Mouse (Mus musculus) MEL (cell line): ENCODE data around the gene Prkar1a. TPM values are rescaled to one million over a fixed set of nuclear protein-coding genes. Genes with fewer than 3 reads are reported as not detected.

ENCODE experiments used
- DNase-seq: peaks from one replicate; pipeline ENCODE4 v3.0.0; 2011; ENCODE audit warnings: low read depth, low spot score
- H3K27ac ChIP-seq: 2 replicates; pipeline ENCODE4 v1.5.1; 2012; ENCODE audit warnings: low read depth, mild to moderate bottlenecking, control low read depth, low read length, moderate library complexity; ENCODE audit not compliant: control insufficient read depth
- H3K27me3 ChIP-seq, 2 experiments: fragments of 150-350 bp in 1 of 2; sonication (generic) in 1 of 2; 2 replicates each; pipeline ENCODE4 v1.6.1; 2012; ENCODE audit warnings: low read length in 2 of 2, mild to moderate bottlenecking in 2 of 2, improper control_type of control experiment in 1 of 2, moderate library complexity in 1 of 2; ENCODE audit not compliant: insufficient read depth in 2 of 2, control insufficient read depth in 1 of 2
- H3K36me3 ChIP-seq, 2 experiments: 2 replicates each; pipeline ENCODE4 v1.6.1; 2012 to 2014; ENCODE audit warnings: low read length in 2 of 2, improper control_type of control experiment in 1 of 2, inconsistent platforms in 1 of 2, mild to moderate bottlenecking in 1 of 2; ENCODE audit not compliant: insufficient read depth in 2 of 2, control insufficient read depth in 1 of 2
- H3K4me1 ChIP-seq, 2 experiments: fragments of 150-350 bp in 1 of 2; sonication (generic) in 1 of 2; 2 replicates each; pipeline ENCODE4 v1.6.1; 2012; ENCODE audit warnings: low read length in 2 of 2, improper control_type of control experiment in 1 of 2, mild to moderate bottlenecking in 1 of 2; ENCODE audit not compliant: insufficient read depth in 2 of 2, control insufficient read depth in 1 of 2
- H3K4me3 ChIP-seq, 2 experiments: fragments of 150-350 bp in 1 of 2; sonication (generic) in 1 of 2; 2 replicates each; pipeline ENCODE4 v1.5.1; 2012; ENCODE audit warnings: low read depth in 2 of 2, low read length in 2 of 2, mild to moderate bottlenecking in 2 of 2, moderate library complexity in 2 of 2, control low read depth in 1 of 2, improper control_type of control experiment in 1 of 2; ENCODE audit not compliant: control insufficient read depth in 1 of 2, insufficient read depth in 1 of 2
- H3K79me2 ChIP-seq: 2 replicates; pipeline ENCODE4 v1.6.1; 2012; ENCODE audit warnings: mild to moderate bottlenecking, low read length, moderate library complexity; ENCODE audit not compliant: control insufficient read depth, poor library complexity, insufficient read depth
- H3K9ac ChIP-seq: 2 replicates; pipeline ENCODE4 v1.6.1; 2012; ENCODE audit warnings: low read depth, mild to moderate bottlenecking, control low read depth, low read length, moderate library complexity; ENCODE audit not compliant: control insufficient read depth, poor library complexity, severe bottlenecking
- H3K9me3 ChIP-seq: fragments of 150-350 bp; sonication (generic); replicated peaks from 2 replicates; pipeline ENCODE4 v1.6.1; 2012; ENCODE audit warnings: mild to moderate bottlenecking, low read length, improper control_type of control experiment, moderate library complexity; ENCODE audit not compliant: insufficient read depth
- BHLHE40 ChIP-seq: IDR thresholded peaks from 2 replicates; pipeline ENCODE4 v1.6.1; 2012; ENCODE audit warnings: low read depth, mild to moderate bottlenecking, inconsistent platforms, low read length, improper control_type of control experiment, borderline replicate concordance
- CHD1 ChIP-seq: IDR thresholded peaks from 2 replicates; pipeline ENCODE4 v1.6.1; 2012; ENCODE audit warnings: low read depth, mild to moderate bottlenecking, inconsistent platforms, low read length, improper control_type of control experiment
- CHD2 ChIP-seq: IDR thresholded peaks from 2 replicates; pipeline ENCODE4 v1.6.1; 2011; ENCODE audit warnings: low read length, improper control_type of control experiment
- CTCF ChIP-seq, 3 experiments: IDR thresholded peaks in 2 of 3; conservative IDR thresholded peaks in 1 of 3; 2 replicates each; pipeline ENCODE4 v1.5.1; 2011 to 2012; ENCODE audit warnings: low read length in 3 of 3, low read depth in 2 of 3, mild to moderate bottlenecking in 2 of 3, improper control_type of control experiment in 1 of 3, inconsistent platforms in 1 of 3, mixed read lengths in 1 of 3, moderate library complexity in 1 of 3; ENCODE audit not compliant: control insufficient read depth in 1 of 3, insufficient read depth in 1 of 3, poor library complexity in 1 of 3, severe bottlenecking in 1 of 3
- E2F4 ChIP-seq: IDR thresholded peaks from 2 replicates; pipeline ENCODE4 v1.6.1; 2011; ENCODE audit warnings: low read depth, low read length, improper control_type of control experiment, borderline replicate concordance
- ELF1 ChIP-seq: IDR thresholded peaks from 2 replicates; pipeline ENCODE4 v1.6.1; 2014; ENCODE audit warnings: low read depth, mild to moderate bottlenecking, inconsistent platforms, low read length, improper control_type of control experiment, moderate library complexity
- EP300 ChIP-seq, 2 experiments: IDR thresholded peaks; 2 replicates each; pipeline ENCODE4 v1.6.1; 2011; ENCODE audit warnings: improper control_type of control experiment in 2 of 2, low read length in 2 of 2, low read depth in 1 of 2, mild to moderate bottlenecking in 1 of 2
- ETS1 ChIP-seq: IDR thresholded peaks from 2 replicates; pipeline ENCODE4 v1.6.1; 2012; ENCODE audit warnings: low read depth, mild to moderate bottlenecking, inconsistent platforms, low read length, improper control_type of control experiment, moderate library complexity
- GABPA ChIP-seq: IDR thresholded peaks from 2 replicates; pipeline ENCODE4 v1.6.1; 2012; ENCODE audit warnings: low read depth, mild to moderate bottlenecking, inconsistent platforms, low read length, improper control_type of control experiment, moderate library complexity
- GATA1 ChIP-seq: IDR thresholded peaks from 2 replicates; pipeline ENCODE4 v1.6.1; 2011; ENCODE audit warnings: low read depth, low read length, improper control_type of control experiment
- HCFC1 ChIP-seq: IDR thresholded peaks from 2 replicates; pipeline ENCODE4 v1.6.1; 2012; ENCODE audit warnings: low read depth, mild to moderate bottlenecking, inconsistent platforms, low read length, improper control_type of control experiment, moderate library complexity
- JUND ChIP-seq: IDR thresholded peaks from 2 replicates; pipeline ENCODE4 v1.6.1; 2011; ENCODE audit warnings: low read depth, mild to moderate bottlenecking, improper control_type of control experiment, low read length
- KAT2A ChIP-seq: conservative IDR thresholded peaks from 2 replicates; pipeline ENCODE4 v1.6.1; 2012; ENCODE audit warnings: low read depth, low read length, improper control_type of control experiment, inconsistent platforms
- MAFK ChIP-seq: IDR thresholded peaks from 2 replicates; pipeline ENCODE4 v1.6.1; 2011; ENCODE audit warnings: low read depth, mild to moderate bottlenecking, low read length, improper control_type of control experiment, borderline replicate concordance
- MAX ChIP-seq: IDR thresholded peaks from 2 replicates; pipeline ENCODE4 v1.6.1; 2011; ENCODE audit warnings: low read length, improper control_type of control experiment
- MAZ ChIP-seq: IDR thresholded peaks from 2 replicates; pipeline ENCODE4 v1.6.1; 2012; ENCODE audit warnings: low read depth, mild to moderate bottlenecking, inconsistent platforms, low read length, improper control_type of control experiment
- MEF2A ChIP-seq: IDR thresholded peaks from 2 replicates; pipeline ENCODE4 v1.6.1; 2014; ENCODE audit warnings: low read depth, mild to moderate bottlenecking, inconsistent platforms, low read length, improper control_type of control experiment; ENCODE audit not compliant: poor library complexity, insufficient replicate concordance, severe bottlenecking; ENCODE audit errors: extremely low read depth
- MXI1 ChIP-seq: IDR thresholded peaks from 2 replicates; pipeline ENCODE4 v1.6.1; 2011; ENCODE audit warnings: mild to moderate bottlenecking, low read depth, low read length, improper control_type of control experiment
- MYB ChIP-seq: IDR thresholded peaks from 2 replicates; pipeline ENCODE4 v1.6.1; 2011; ENCODE audit warnings: mild to moderate bottlenecking, low read depth, low read length, improper control_type of control experiment
- MYC ChIP-seq: IDR thresholded peaks from 2 replicates; pipeline ENCODE4 v1.6.1; 2011; ENCODE audit warnings: low read depth, mild to moderate bottlenecking, low read length, improper control_type of control experiment, moderate library complexity
- NELFE ChIP-seq: IDR thresholded peaks from 2 replicates; pipeline ENCODE4 v1.6.1; 2011; ENCODE audit warnings: low read depth, low read length, improper control_type of control experiment
- NRF1 ChIP-seq: IDR thresholded peaks from 2 replicates; pipeline ENCODE4 v1.6.1; 2014; ENCODE audit warnings: low read depth, mild to moderate bottlenecking, inconsistent platforms, low read length, improper control_type of control experiment, moderate library complexity; ENCODE audit not compliant: poor library complexity, insufficient read depth, severe bottlenecking
- POLR2A ChIP-seq, 2 experiments: IDR thresholded peaks; 2 replicates each; pipeline ENCODE4 v1.6.1; 2011 to 2012; ENCODE audit warnings: low read length in 2 of 2, mild to moderate bottlenecking in 2 of 2, control low read depth in 1 of 2, improper control_type of control experiment in 1 of 2, low read depth in 1 of 2, moderate library complexity in 1 of 2; ENCODE audit not compliant: control insufficient read depth in 1 of 2, insufficient read depth in 1 of 2, poor library complexity in 1 of 2
- POLR2AphosphoS2 ChIP-seq: IDR thresholded peaks from 2 replicates; pipeline ENCODE4 v1.6.1; 2011; ENCODE audit warnings: low read length, improper control_type of control experiment
- POLR2AphosphoS5 ChIP-seq: IDR thresholded peaks from 2 replicates; pipeline ENCODE4 v1.6.1; 2012; ENCODE audit warnings: low read depth, borderline replicate concordance, mild to moderate bottlenecking, inconsistent platforms, low read length, moderate library complexity, mixed read lengths
- RAD21 ChIP-seq: IDR thresholded peaks from 2 replicates; pipeline ENCODE4 v1.6.1; 2011; ENCODE audit warnings: mild to moderate bottlenecking, low read depth, low read length, improper control_type of control experiment
- RCOR1 ChIP-seq: IDR thresholded peaks from 2 replicates; pipeline ENCODE4 v1.6.1; 2012; ENCODE audit warnings: low read depth, mild to moderate bottlenecking, inconsistent platforms, low read length, improper control_type of control experiment
- SIN3A ChIP-seq: IDR thresholded peaks from 2 replicates; pipeline ENCODE4 v1.6.1; 2012; ENCODE audit warnings: low read length, improper control_type of control experiment, inconsistent platforms
- SMC3 ChIP-seq: IDR thresholded peaks from 2 replicates; pipeline ENCODE4 v1.6.1; 2011; ENCODE audit warnings: low read depth, low read length, improper control_type of control experiment
- TAL1 ChIP-seq: IDR thresholded peaks from 2 replicates; pipeline ENCODE4 v1.6.1; 2012; ENCODE audit warnings: mild to moderate bottlenecking, inconsistent platforms, low read length, moderate library complexity, mixed read lengths
- TBP ChIP-seq: IDR thresholded peaks from 2 replicates; pipeline ENCODE4 v1.8.0; 2011; ENCODE audit warnings: low read depth, low read length, improper control_type of control experiment
- TCF12 ChIP-seq: IDR thresholded peaks from 2 replicates; pipeline ENCODE4 v1.6.1; 2014; ENCODE audit warnings: low read depth, mild to moderate bottlenecking, inconsistent platforms, low read length, improper control_type of control experiment, moderate library complexity
- UBTF ChIP-seq: IDR thresholded peaks from 2 replicates; pipeline ENCODE4 v1.6.1; 2012; ENCODE audit warnings: low read depth, mild to moderate bottlenecking, inconsistent platforms, low read length, improper control_type of control experiment, moderate library complexity, borderline replicate concordance; ENCODE audit not compliant: insufficient read depth
- USF2 ChIP-seq, 2 experiments: IDR thresholded peaks; 2 replicates each; pipeline ENCODE4 v1.6.1; 2011 to 2012; ENCODE audit warnings: improper control_type of control experiment in 2 of 2, low read length in 2 of 2, borderline replicate concordance in 1 of 2, inconsistent platforms in 1 of 2, low read depth in 1 of 2, mild to moderate bottlenecking in 1 of 2; ENCODE audit not compliant: insufficient read depth in 1 of 2
- ZC3H11A ChIP-seq: IDR thresholded peaks from 2 replicates; pipeline ENCODE4 v1.6.1; 2012; ENCODE audit warnings: low read depth, mild to moderate bottlenecking, inconsistent platforms, low read length, improper control_type of control experiment
- ZKSCAN1 ChIP-seq: IDR thresholded peaks from 2 replicates; pipeline ENCODE4 v1.6.1; 2012; ENCODE audit warnings: low read depth, mild to moderate bottlenecking, inconsistent platforms, low read length, improper control_type of control experiment, moderate library complexity
- ZMIZ1 ChIP-seq: IDR thresholded peaks from 2 replicates; pipeline ENCODE4 v1.6.1; 2012; ENCODE audit warnings: low read depth, mild to moderate bottlenecking, inconsistent platforms, low read length, improper control_type of control experiment, moderate library complexity
- ZNF384 ChIP-seq: IDR thresholded peaks from 2 replicates; pipeline ENCODE4 v1.6.1; 2012; ENCODE audit warnings: low read depth, mild to moderate bottlenecking, inconsistent platforms, low read length, improper control_type of control experiment
- polyA plus RNA-seq, 2 experiments: library from polyadenylated mRNA; stranded (reverse) in 1 of 2; unstranded in 1 of 2; fragments of >175 nt in 1 of 2; fragments of >200 nt in 1 of 2; gene quantifications; 2 replicates each; pipeline versions ENCODE4 v1.2.1 to v1.2.4; 2012; ENCODE audit warnings: low replicate concordance in 2 of 2, low read depth in 1 of 2; ENCODE audit not compliant: insufficient read length in 2 of 2, insufficient read depth in 1 of 2, missing spikeins in 1 of 2
- total RNA-seq: library from RNA; depleted of rRNA; stranded (reverse); fragments of 300-350 nt; gene quantifications from 2 replicates; pipeline ENCODE4 v1.2.3, GENCODE M21; 2012

Prkar1a gene
- total and polyA plus RNA-seq, 3 experiments, result 69.6 to 152 TPM; not detected in 1

DNA sequence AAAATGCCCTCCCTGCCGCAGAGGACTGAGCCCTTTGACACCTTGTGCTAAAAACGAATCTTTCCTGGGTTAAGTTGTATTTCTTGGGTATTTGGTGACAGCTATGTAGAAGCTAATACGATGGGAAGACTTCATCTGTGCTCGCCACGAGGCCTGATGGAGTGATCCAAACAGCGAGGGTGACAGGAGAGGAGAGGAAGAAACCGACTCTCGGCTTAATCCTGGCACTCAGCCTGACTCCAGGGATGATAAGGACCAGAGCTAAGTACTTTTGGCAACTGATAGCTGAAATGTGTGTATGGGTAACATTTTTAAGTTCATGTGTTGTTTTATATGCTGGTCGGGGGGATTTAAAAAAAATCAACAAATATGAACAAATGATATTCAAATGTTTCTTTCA lies 31.7 kb downstream of the Prkar1a start:
- no peaks in the 10 kb centered on the region for H3K9me3 ChIP-seq
- DNase-seq, result peak; percentile 81
- no peaks in the 10 kb centered on the region for H3K79me2 ChIP-seq
- no peak for TF ChIP-seq BHLHE40
- peak; percentile 72; the same call in 1 of the 2 replicates for TF ChIP-seq MXI1
- TF ChIP-seq RAD21, result no peak
- no peak for TF ChIP-seq POLR2A (IDR thresholded peaks at IDR 0.05; ENCODE audit: control insufficient read depth in 1 of 2, insufficient read depth in 1 of 2, low read depth in 1 of 2, low read length in 2 of 2, poor library complexity in 1 of 2)
- no peak for TF ChIP-seq POLR2AphosphoS2
- TF ChIP-seq TAL1, result no peak
- no peak for TF ChIP-seq ZMIZ1
- peak; percentile 71; the same call in 1 of the 2 replicates for TF ChIP-seq RCOR1
- TF ChIP-seq ZC3H11A, result no peak
- TF ChIP-seq SIN3A, result peak; percentile 67; the same call in 1 of the 2 replicates
- TF ChIP-seq CHD2, result no peak
- peak; percentile 27 for TF ChIP-seq SMC3
- no peak for TF ChIP-seq MEF2A
- TF ChIP-seq CHD1, result no peak
- TF ChIP-seq MAZ, result no peak
- peak; percentile 74 to 78 for TF ChIP-seq EP300 (IDR thresholded peaks at IDR 0.05; ENCODE audit: low read depth in 1 of 2, low read length in 2 of 2)
- TF ChIP-seq KAT2A, result no peak
- no peak for TF ChIP-seq POLR2AphosphoS5
- TF ChIP-seq MAFK, result no peak
- TF ChIP-seq ELF1, result no peak
- no peak for TF ChIP-seq TBP
- no peak for TF ChIP-seq CTCF (IDR thresholded peaks at IDR 0.05 in 2 of 3, conservative IDR thresholded peaks at IDR 0.05 in 1 of 3; ENCODE audit: control insufficient read depth in 1 of 3, insufficient read depth in 1 of 3, low read depth in 2 of 3, low read length in 3 of 3, poor library complexity in 1 of 3, severe bottlenecking in 1 of 3)
- TF ChIP-seq JUND, result no peak
- TF ChIP-seq MYB, result no peak
- no peak for TF ChIP-seq ZKSCAN1
- TF ChIP-seq HCFC1, result no peak
- TF ChIP-seq ETS1, result peak; percentile 64
- peak; percentile 93 for TF ChIP-seq GATA1
- TF ChIP-seq GABPA, result no peak
- TF ChIP-seq NRF1, result no peak
- TF ChIP-seq USF2 (IDR thresholded peaks at IDR 0.05; ENCODE audit: borderline replicate concordance in 1 of 2, insufficient read depth in 1 of 2, low read depth in 1 of 2, low read length in 2 of 2), result no peak
- TF ChIP-seq MYC, result peak; percentile 78
- no peak for TF ChIP-seq NELFE
- TF ChIP-seq E2F4, result no peak
- TF ChIP-seq UBTF, result no peak
- TF ChIP-seq TCF12, result peak; percentile 66; the same call in 1 of the 2 replicates
- TF ChIP-seq MAX, result peak; percentile 84
- TF ChIP-seq ZNF384, result no peak

More for the DNA sequence above, 31.7 kb downstream of the Prkar1a start:
- Histone ChIP-seq H3K9ac (no peak overlapping the region), H3K36me3 (peaks cover 0 to 9% of the 10 kb centered on the region in 2 experiments; a peak in 2 of 4 replicates), H3K4me1 (peaks cover 2 to 11% of the 10 kb centered on the region in 2 experiments; a peak in 3 of 4 replicates), H3K4me3 (no peak overlapping the region), H3K27me3 (no peaks in the 10 kb centered on the region; a peak in 1 of 4 replicates), H3K27ac (no peak overlapping the region)
